ENCODE assay signal across 11 mouse cellular contexts in the genomic region with DNA sequence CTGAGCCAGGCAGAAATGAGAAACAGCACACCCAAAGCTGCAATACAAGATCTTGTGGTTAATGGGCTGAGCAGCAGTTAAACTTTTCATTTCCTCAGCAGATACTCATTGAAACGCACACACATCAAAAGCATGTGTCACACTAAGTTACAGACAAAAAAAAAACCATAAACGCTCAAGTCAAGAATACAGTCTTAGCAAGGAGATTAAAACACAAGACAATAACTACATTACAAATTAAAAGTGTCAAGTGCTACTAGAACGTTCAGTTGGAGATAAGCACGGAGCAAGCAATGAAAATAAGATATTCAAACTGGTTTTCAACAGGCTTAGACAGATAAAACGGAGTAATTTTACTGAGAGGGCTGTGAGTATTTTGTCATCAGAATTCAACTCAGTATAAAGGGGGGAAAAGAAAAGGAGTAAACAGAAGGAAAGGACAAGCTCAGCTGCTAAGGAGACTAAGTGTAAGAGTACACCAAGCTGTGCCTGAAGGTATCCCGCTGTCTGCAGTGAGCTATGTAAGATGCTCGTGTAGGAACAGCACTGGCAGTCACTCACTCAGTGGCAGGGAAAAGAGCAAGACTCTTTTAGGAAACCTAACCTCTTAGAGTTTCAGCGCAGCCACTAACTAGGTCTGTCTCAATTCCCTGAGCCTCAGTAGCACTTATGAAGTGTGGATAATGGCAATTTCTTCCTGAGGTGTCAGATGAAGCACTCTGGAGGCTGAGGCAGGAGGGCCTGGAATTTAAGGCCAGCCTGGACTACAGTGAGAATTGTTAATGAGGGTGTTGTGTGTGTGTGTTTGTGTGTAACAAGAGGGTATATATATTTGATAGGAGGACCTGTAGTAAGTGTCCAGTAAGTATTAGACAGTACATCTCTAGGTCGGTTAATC. TPM values are rescaled to one million over a fixed set of nuclear protein-coding genes. Genes with fewer than 3 reads are reported as not detected.
DNase-seq lines count a peak whose midpoint lies in the region; ATAC-seq lines count a peak whose summit lies in the region.
"Had no signal": no experiment of that assay in that cellular context is flagged by ENCODE, and none has a peak within 500 bp of the region (broad histone marks: within the 10 kb centered on the region; RNA-seq: fewer than 3 reads in every experiment).

No protein-coding gene starts in this region.

- H3K4me3 ChIP-seq in liver, embryonic 11.5 days (ENCODE audit: low read depth, low read length): peak overlapping the region; percentile 12; the same call in 1 of the 2 replicates
- H3K4me3 ChIP-seq: neural tube, embryonic 12.5 days; stomach, embryonic 15.5 days had no signal

- H3K4me2 ChIP-seq in liver, embryonic 11.5 days: peak overlapping the region; percentile 58
- H3K4me2 ChIP-seq: neural tube, embryonic 12.5 days; stomach, embryonic 15.5 days had no signal

- peak; percentile 71 for ATAC-seq in liver, embryonic 11.5 days (replicated peaks; ENCODE audit: low FRiP score)
- ATAC-seq in granulocyte monocyte progenitor cell, adult 5-6 weeks (replicated peaks; ENCODE audit: poor library complexity, severe bottlenecking): peak; percentile 74
- ATAC-seq in megakaryocyte progenitor cell, adult 5-6 weeks (replicated peaks; ENCODE audit: poor library complexity): peak; percentile 78
- ATAC-seq: forebrain, embryonic 16.5 days had no signal

- H3K27ac ChIP-seq in liver, embryonic 11.5 days (ENCODE audit: low read depth, low read length): peak overlapping the region; percentile 95
- H3K27ac ChIP-seq: neural tube, embryonic 12.5 days; stomach, embryonic 15.5 days had no signal

- H3K4me1 ChIP-seq in liver, embryonic 11.5 days (replicated peaks; ENCODE audit: control insufficient read depth, insufficient read depth, low read length): peaks cover 25% of the 10 kb centered on the region
- H3K4me1 ChIP-seq: neural tube, embryonic 12.5 days had no signal

- peaks cover 4% of the 10 kb centered on the region; the same call in 1 of the 2 replicates for H3K36me3 ChIP-seq in liver, embryonic 11.5 days (ENCODE audit: control insufficient read depth, insufficient read depth, low read length)
- H3K36me3 ChIP-seq: neural tube, embryonic 12.5 days; stomach, embryonic 15.5 days had no signal

- WGBS in liver, embryonic 11.5 days: 38% methylated on average over 9 of the region's 9 CpGs

- no peaks in the 10 kb centered on the region for H3K9me3 ChIP-seq in liver, embryonic 11.5 days (ENCODE audit: control insufficient read depth, low read length)
- H3K9me3 ChIP-seq: neural tube, embryonic 12.5 days; stomach, embryonic 15.5 days had no signal

- H3K27me3 ChIP-seq in liver, embryonic 11.5 days (replicated peaks; ENCODE audit: control insufficient read depth, insufficient read depth, low read length): no peaks in the 10 kb centered on the region
- H3K27me3 ChIP-seq: neural tube, embryonic 12.5 days; stomach, embryonic 15.5 days had no signal

- no peak for DNase-seq in liver, embryonic 11.5 days (ENCODE audit: low spot score)
- no peak for DNase-seq in liver
- peak; percentile 58 for DNase-seq in T-cell, adult 2 months (ENCODE audit: low spot score)
- DNase-seq in adrenal gland, postnatal 36 days: no peak
- DNase-seq in adrenal gland, adult (ENCODE audit: inconsistent age in 2 of 2, low spot score in 1 of 2): no peak
- DNase-seq: cerebellum, postnatal 36 days had no signal

- peak overlapping the region; percentile 59 for H3K9ac ChIP-seq in liver, embryonic 11.5 days (ENCODE audit: low read depth, low read length)
- H3K9ac ChIP-seq: neural tube, embryonic 12.5 days; stomach, embryonic 15.5 days had no signal

RNA-seq across cellular contexts. Expression of a gene that starts 7.7 kb away (rescaled TPM):
- 14.3 and 16.6 TPM in 2 replicates for polyA plus RNA-seq in liver, embryonic 11.5 days (2014; fragmentation: Nextera tagmentation; extraction: Ambion mirVana)
- total RNA-seq in granulocyte monocyte progenitor cell, adult 5-6 weeks (2014; fragmentation: Nextera tagmentation): 26.4 and 29.4 TPM in 2 replicates
- total RNA-seq in granulocyte monocyte progenitor cell, adult 5-6 weeks (2017): 21.4 and 22.4 TPM in 2 replicates
- total RNA-seq in megakaryocyte progenitor cell, adult 5-6 weeks (2015): 31.1 and 39.7 TPM in 2 replicates
- 15.2 and 17.0 TPM in 2 replicates for total RNA-seq in megakaryocyte progenitor cell, adult 5-6 weeks (2017)
- total RNA-seq in adrenal gland, postnatal 36 days (2021): 1 to 10 TPM; 5.9 to 9.9 TPM

RNA-seq across cellular contexts. Expression of a gene that starts 8.4 kb away (rescaled TPM):
- 9.4 and 11.1 TPM in 2 replicates for polyA plus RNA-seq in liver, embryonic 11.5 days (2014; fragmentation: Nextera tagmentation; extraction: Ambion mirVana)
- total RNA-seq in granulocyte monocyte progenitor cell, adult 5-6 weeks (2014; fragmentation: Nextera tagmentation): 12.0 and 15.6 TPM in 2 replicates
- 12.9 and 15.3 TPM in 2 replicates for total RNA-seq in granulocyte monocyte progenitor cell, adult 5-6 weeks (2017)
- 14.8 and 17.7 TPM in 2 replicates for total RNA-seq in megakaryocyte progenitor cell, adult 5-6 weeks (2015)
- total RNA-seq in megakaryocyte progenitor cell, adult 5-6 weeks (2017): 12.7 and 18.0 TPM in 2 replicates
- 1 to 10 TPM; 5.2 to 5.8 TPM for total RNA-seq in adrenal gland, postnatal 36 days (2021)

RNA-seq across cellular contexts. Expression of a gene that starts 37.0 kb away (rescaled TPM):
- polyA plus RNA-seq in liver, embryonic 11.5 days (2014; fragmentation: Nextera tagmentation; extraction: Ambion mirVana): 2.4 and 2.8 TPM in 2 replicates
- 0.17 TPM in 1 of 2 replicates, not detected in the other for total RNA-seq in granulocyte monocyte progenitor cell, adult 5-6 weeks (2014; fragmentation: Nextera tagmentation)
- total RNA-seq in granulocyte monocyte progenitor cell, adult 5-6 weeks (2017): 0.21 and 0.30 TPM in 2 replicates
- total RNA-seq in megakaryocyte progenitor cell, adult 5-6 weeks (2015): 0.24 and 0.35 TPM in 2 replicates
- 0.25 and 0.74 TPM in 2 replicates for total RNA-seq in megakaryocyte progenitor cell, adult 5-6 weeks (2017)
- total RNA-seq in adrenal gland, postnatal 36 days (2021): under 1 TPM; 0.46 to 0.83 TPM

RNA-seq across cellular contexts. Expression of a gene that starts 42.3 kb away (rescaled TPM):
- 4.2 and 5.4 TPM in 2 replicates for polyA plus RNA-seq in liver, embryonic 11.5 days (2014; fragmentation: Nextera tagmentation; extraction: Ambion mirVana)
- total RNA-seq in granulocyte monocyte progenitor cell, adult 5-6 weeks (2014; fragmentation: Nextera tagmentation): 1.9 and 7.3 TPM in 2 replicates
- total RNA-seq in granulocyte monocyte progenitor cell, adult 5-6 weeks (2017): 18.9 and 19.4 TPM in 2 replicates
- total RNA-seq in megakaryocyte progenitor cell, adult 5-6 weeks (2015): 6.9 and 8.3 TPM in 2 replicates
- total RNA-seq in megakaryocyte progenitor cell, adult 5-6 weeks (2017): 18.2 and 19.9 TPM in 2 replicates
- 10 to 100 TPM; 18.5 to 21.5 TPM for total RNA-seq in adrenal gland, postnatal 36 days (2021)

RNA-seq across cellular contexts. Expression of a gene that starts 55.7 kb away (rescaled TPM):
- polyA plus RNA-seq in liver, embryonic 11.5 days (2014; fragmentation: Nextera tagmentation; extraction: Ambion mirVana): 0.51 TPM in 2 replicates
- not detected in 2 replicates for total RNA-seq in granulocyte monocyte progenitor cell, adult 5-6 weeks (2014; fragmentation: Nextera tagmentation)
- 0.69 TPM in 1 of 2 replicates, not detected in the other for total RNA-seq in granulocyte monocyte progenitor cell, adult 5-6 weeks (2017)
- 0.39 and 0.72 TPM in 2 replicates for total RNA-seq in megakaryocyte progenitor cell, adult 5-6 weeks (2015)
- 0.24 TPM in 1 of 2 replicates, not detected in the other for total RNA-seq in megakaryocyte progenitor cell, adult 5-6 weeks (2017)
- not detected for total RNA-seq in adrenal gland, postnatal 36 days (2021)
